Mouse (Mus musculus) layer of hippocampus, adult 2 months (tissue): Measurements from ENCODE around the gene Nudcd3. TPM values are rescaled to one million over a fixed set of nuclear protein-coding genes. Genes with fewer than 3 reads are reported as not detected.

Source experiments
- DNase-seq, 2 experiments: peaks; one replicate each; pipeline ENCODE4 v3.0.0; 2022; ENCODE audit warnings: low spot score in 2 of 2
- H3K27ac ChIP-seq: fragments of 200-600 bp; 2 replicates; pipeline ENCODE4 v1.8.1; 2022
- H3K4me3 ChIP-seq: fragments of 200-600 bp; 2 replicates; pipeline ENCODE4 v1.8.1; 2022; ENCODE audit warnings: mild to moderate bottlenecking
- CTCF ChIP-seq: fragments of 200-600 bp; conservative IDR thresholded peaks from 2 replicates; pipeline ENCODE4 v1.8.1; 2022; ENCODE audit warnings: antibody characterized with exemption, mild to moderate bottlenecking, moderate library complexity
- total RNA-seq, 2 experiments: library from RNA; stranded (reverse); gene quantifications; 2 replicates each; pipeline ENCODE4 v1.2.3; 2021

Gene Nudcd3
- total RNA-seq, 2 experiments from 2014 or later = 117 to 118 TPM

GRCm38 (mm10) chr11:6169041-6169663 is 31.1 kb downstream of the Nudcd3 start:
- no peak overlapping the region for H3K4me3 ChIP-seq
- DNase-seq = no peak
- no peak for TF ChIP-seq CTCF
- peak overlapping the region; percentile 24; the same call in 1 of the 2 replicates for H3K27ac ChIP-seq

GRCm38 (mm10) chr11:6166351-6166750 is 33.9 kb downstream of the Nudcd3 start:
- Histone ChIP-seq H3K27ac (no peak overlapping the region), H3K4me3 (no peak overlapping the region)
- TF ChIP-seq CTCF = no peak
- no peak for DNase-seq

- no peak overlapping the region for H3K4me3 ChIP-seq
- peak overlapping the region; percentile 39; the same call in 1 of the 2 replicates for H3K27ac ChIP-seq
- no peak for TF ChIP-seq CTCF
- no peak for DNase-seq
Observed at GRCm38 (mm10) chr11:6165391-6166081, 34.7 kb downstream of the Nudcd3 start.

- TF ChIP-seq CTCF = no peak
- no peak overlapping the region for H3K4me3 ChIP-seq
- DNase-seq = no peak
- peak overlapping the region; percentile 39; the same call in 1 of the 2 replicates for H3K27ac ChIP-seq
Observed at GRCm38 (mm10) chr11:6164781-6165180, 35.4 kb downstream of the Nudcd3 start.

GRCm38 (mm10) chr11:6163706-6164105 is 36.5 kb downstream of the Nudcd3 start:
- TF ChIP-seq CTCF = no peak
- DNase-seq = no peak
- Histone ChIP-seq H3K27ac (peak overlapping the region; percentile 43; the same call in 1 of the 2 replicates), H3K4me3 (no peak overlapping the region)

- TF ChIP-seq CTCF = no peak
- no peak for DNase-seq
- H3K27ac ChIP-seq = peak overlapping the region; percentile 43; the same call in 1 of the 2 replicates
Observed at GRCm38 (mm10) chr11:6163062-6163461, 37.2 kb downstream of the Nudcd3 start.

GRCm38 (mm10) chr11:6161549-6161948 is 38.7 kb downstream of the Nudcd3 start:
- Histone ChIP-seq H3K27ac (peak overlapping the region; percentile 86), H3K4me3 (no peak overlapping the region)
- DNase-seq = no peak
- TF ChIP-seq CTCF = no peak

More at GRCm38 (mm10) chr11:6163062-6163461, 37.2 kb downstream of the Nudcd3 start:
- H3K4me3 ChIP-seq = no peak overlapping the region

- no peak for DNase-seq
- no peak for TF ChIP-seq CTCF
- no peak overlapping the region for H3K4me3 ChIP-seq
- peak overlapping the region; percentile 86 for H3K27ac ChIP-seq
Observed at GRCm38 (mm10) chr11:6160663-6161271, 39.4 kb downstream of the Nudcd3 start.

- peak overlapping the region; percentile 86 for H3K27ac ChIP-seq
- no peak for TF ChIP-seq CTCF
- DNase-seq = no peak
- H3K4me3 ChIP-seq = no peak overlapping the region
Observed at GRCm38 (mm10) chr11:6159704-6160275, 40.4 kb downstream of the Nudcd3 start.

GRCm38 (mm10) chr11:6158515-6158914 is 41.7 kb downstream of the Nudcd3 start:
- no peak for DNase-seq
- no peak overlapping the region for H3K4me3 ChIP-seq
- TF ChIP-seq CTCF = no peak
- no peak overlapping the region for H3K27ac ChIP-seq

GRCm38 (mm10) chr11:6157119-6157518 is 43.1 kb downstream of the Nudcd3 start:
- H3K27ac ChIP-seq = no peak overlapping the region
- no peak for DNase-seq

GRCm38 (mm10) chr11:6156651-6157050 is 43.6 kb downstream of the Nudcd3 start:
- H3K27ac ChIP-seq = peak overlapping the region; percentile 37; the same call in 1 of the 2 replicates
- TF ChIP-seq CTCF = no peak

More at GRCm38 (mm10) chr11:6157119-6157518, 43.1 kb downstream of the Nudcd3 start:
- TF ChIP-seq CTCF = no peak
- no peak overlapping the region for H3K4me3 ChIP-seq

GRCm38 (mm10) chr11:6154211-6154701 is 46.0 kb downstream of the Nudcd3 start:
- peak in 1 of 2 experiments; percentile 26 for DNase-seq
- Histone ChIP-seq H3K27ac (peak overlapping the region; percentile 58), H3K4me3 (no peak overlapping the region)
- TF ChIP-seq CTCF = no peak

More at GRCm38 (mm10) chr11:6156651-6157050, 43.6 kb downstream of the Nudcd3 start:
- no peak overlapping the region for H3K4me3 ChIP-seq
- DNase-seq = no peak
